Mouse (Mus musculus) ES-Bruce4 (cell line): ENCODE results near the gene Llgl2.

Experiments used
- CTCF ChIP-seq: IDR thresholded peaks from one replicate; pipeline ENCODE4 v1.8.1; 2011; ENCODE audit warnings: low read depth, low read length
- EP300 ChIP-seq: IDR thresholded peaks from 2 replicates; pipeline ENCODE4 v1.6.1; 2011; ENCODE audit warnings: low read depth, low read length; ENCODE audit not compliant: insufficient read depth
- POLR2A ChIP-seq: IDR thresholded peaks from one replicate; pipeline ENCODE4 v1.8.1; 2011; ENCODE audit warnings: low read length; ENCODE audit not compliant: insufficient read depth

DNA sequence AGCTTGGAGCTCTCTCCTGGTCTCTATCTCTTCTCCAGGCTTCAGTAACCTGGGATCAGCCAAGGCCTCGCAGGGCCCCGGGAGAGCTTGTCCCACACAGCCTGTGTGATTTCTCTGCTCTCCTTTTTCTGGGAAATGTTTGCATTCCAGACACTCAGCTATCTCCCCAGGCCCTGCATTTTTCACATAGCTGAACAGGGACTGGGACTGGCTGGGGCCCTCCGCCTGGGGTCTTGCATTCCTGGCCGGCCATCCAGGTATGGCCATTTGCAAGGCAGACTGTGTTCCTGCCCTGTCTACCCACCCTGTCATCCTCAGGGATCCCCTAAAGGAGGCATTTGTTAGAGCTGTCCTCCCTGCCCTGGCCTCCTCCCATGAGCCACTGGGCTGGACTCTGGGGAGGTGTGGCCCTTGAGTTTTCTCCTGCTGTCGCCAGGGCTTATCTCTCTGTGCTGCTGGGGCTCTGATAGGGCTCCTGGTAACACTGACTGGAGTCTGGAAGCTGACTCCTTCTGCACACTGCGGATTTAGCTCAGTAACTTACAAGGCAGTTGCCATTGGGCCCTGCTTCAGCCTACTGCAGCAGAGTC, 18.2 kb downstream of the Llgl2 start:
- TF ChIP-seq POLR2A (no peak), CTCF (no peak), EP300 (peak; percentile 93)
